Mouse (Mus musculus) spleen, adult 2 months (tissue): ENCODE measurements around the gene U2af2. TPM values are rescaled to one million over a fixed set of nuclear protein-coding genes. Genes with fewer than 3 reads are reported as not detected.

Experiments used
- DNase-seq, 2 experiments: peaks; one replicate each; pipeline versions ENCODE4 v3.0.0 to v3.0.0-alpha.2; 2012 to 2021; ENCODE audit warnings: low spot score in 2 of 2, low read depth in 1 of 2
- H3K27ac ChIP-seq: fragments of 200-500 bp; 2 replicates; pipeline ENCODE4 v1.5.1; 2012; ENCODE audit warnings: low read length, inconsistent platforms; ENCODE audit not compliant: insufficient read depth
- H3K27me3 ChIP-seq: fragments of 200-500 bp; 2 replicates; pipeline ENCODE4 v1.6.1; 2012; ENCODE audit warnings: mild to moderate bottlenecking, moderate library complexity, low read length, inconsistent platforms; ENCODE audit not compliant: control insufficient read depth, insufficient read depth
- H3K36me3 ChIP-seq: fragments of 200-500 bp; 2 replicates; pipeline ENCODE4 v1.6.1; 2012; ENCODE audit warnings: mild to moderate bottlenecking, low read length, inconsistent platforms; ENCODE audit not compliant: control insufficient read depth, insufficient read depth
- H3K4me1 ChIP-seq: fragments of 200-500 bp; 2 replicates; pipeline ENCODE4 v1.6.1; 2011; ENCODE audit warnings: inconsistent platforms; ENCODE audit not compliant: control insufficient read depth, insufficient read depth, insufficient read length
- H3K4me3 ChIP-seq: fragments of 200-500 bp; 2 replicates; pipeline ENCODE4 v1.5.1; 2011; ENCODE audit warnings: mild to moderate bottlenecking, inconsistent platforms; ENCODE audit not compliant: insufficient read depth, insufficient read length; ENCODE audit errors: extremely low read depth
- CTCF ChIP-seq: fragments of 200-500 bp; IDR thresholded peaks from 2 replicates; pipeline ENCODE4 v1.5.1; 2011; ENCODE audit warnings: mild to moderate bottlenecking, inconsistent platforms; ENCODE audit not compliant: insufficient read depth, insufficient read length, insufficient replicate concordance; ENCODE audit errors: extremely low read depth
- POLR2A ChIP-seq: fragments of 200-500 bp; IDR thresholded peaks from 2 replicates; pipeline ENCODE4 v1.6.1; 2011; ENCODE audit warnings: low read depth, low read length, inconsistent platforms
- WGBS: fragments of 180-500 bp; shearing (Covaris S2); methylation state at CpG from one replicate; pipeline ENCODE4 v1.1.7; 2018; 5-methylcytosine and 5-hydroxymethylcytosine counted together
- polyA plus RNA-seq: library from polyadenylated mRNA; depleted of rRNA; stranded (reverse); fragments of >200 nt; gene quantifications from 2 replicates; pipeline ENCODE4 v1.2.3, GENCODE M21; 2012

U2af2 gene
- polyA plus RNA-seq, 1 experiment, result 216 TPM

DNA sequence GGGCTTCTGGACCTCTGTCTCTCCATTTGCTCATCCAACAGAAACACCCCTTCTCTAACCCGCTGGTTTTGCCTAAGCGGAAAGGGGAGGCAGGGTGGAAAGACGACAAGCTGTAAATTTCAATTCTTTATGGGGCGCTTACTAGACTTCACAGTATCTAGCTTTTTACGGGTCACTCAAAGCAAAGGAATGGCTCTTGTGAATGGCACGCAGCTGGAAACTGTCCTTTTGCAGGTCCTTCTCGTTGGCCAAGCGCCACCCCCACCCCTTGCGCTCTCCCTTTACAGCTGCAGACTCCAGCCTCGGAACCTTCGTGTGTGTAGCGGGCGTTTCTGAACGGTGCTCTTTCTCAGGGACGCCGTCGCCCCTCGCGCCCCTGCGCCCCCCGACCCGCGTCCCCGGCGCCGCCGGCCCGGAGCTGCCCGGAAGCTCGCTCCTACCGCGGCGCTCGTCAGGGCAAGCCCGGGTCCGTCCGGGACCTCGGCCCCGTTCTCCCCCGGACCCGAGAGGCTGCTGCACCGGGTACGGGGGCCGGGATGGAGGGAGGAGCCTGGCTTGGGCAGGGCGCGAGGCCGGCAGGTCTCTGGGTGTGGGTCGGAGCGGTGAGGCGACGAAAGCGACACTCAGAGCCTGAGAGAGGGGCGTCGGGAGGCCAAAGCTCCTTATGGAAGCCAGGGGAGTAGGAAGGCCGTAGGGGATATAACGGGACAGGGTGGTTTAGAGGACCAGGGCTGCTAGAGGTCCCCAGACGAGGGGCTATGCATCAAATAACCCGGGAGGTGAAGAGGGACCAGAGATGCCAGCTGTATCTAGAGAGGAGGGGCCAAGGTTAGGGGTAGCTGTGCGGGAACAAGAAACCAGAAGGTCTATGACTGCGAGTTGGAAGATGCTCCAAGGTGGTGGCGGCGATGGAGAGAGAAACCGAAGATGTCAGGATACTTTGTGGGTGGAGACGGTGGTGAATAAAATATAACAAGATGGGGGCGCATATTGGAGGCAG, 10.4 kb upstream of the U2af2 start, which contains the start of gene Zfp580:
Gene Zfp580, plus strand, starts transcription at position 346 of the 1,000 bp plus-strand sequence.
- TF ChIP-seq CTCF (no peak), POLR2A (no peak)
- no peaks in the 10 kb centered on the region for H3K36me3 ChIP-seq
- WGBS, result 2% methylated on average over 65 of the region's 65 CpGs
- peaks cover 19% of the 10 kb centered on the region for H3K27me3 ChIP-seq
- H3K4me1 ChIP-seq, result peaks cover 11% of the 10 kb centered on the region
- DNase-seq, result peak in 1 of 2 experiments; percentile 48
- H3K4me3 ChIP-seq, result peak within 1 kb of the TSS; percentile 65
- H3K27ac ChIP-seq, result peak within 1 kb of the TSS; percentile 1; the same call in 1 of the 2 replicates

DNA sequence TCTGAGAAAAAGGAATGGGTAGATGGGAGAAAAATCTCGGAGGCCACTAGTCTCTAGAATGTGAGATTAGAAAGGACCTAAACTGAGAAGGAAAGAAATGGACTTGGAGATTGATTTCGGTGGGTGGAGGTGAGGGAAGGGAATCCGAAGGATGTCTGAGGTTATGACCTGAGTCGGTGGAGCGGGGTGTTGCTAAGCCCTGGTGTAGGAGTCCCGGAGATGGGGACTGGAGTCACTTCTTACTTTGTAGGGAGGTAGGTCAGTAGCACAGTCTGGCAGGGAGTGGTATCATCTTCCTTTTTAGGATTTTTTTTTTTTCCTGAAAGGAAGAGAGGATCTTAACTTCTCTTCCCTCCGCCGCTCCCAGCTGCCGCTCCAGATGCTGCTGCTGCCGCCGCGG, 9.5 kb upstream of the U2af2 start:
- WGBS, result 8% methylated on average over 12 of the region's 12 CpGs
- no peak overlapping the region for H3K4me3 ChIP-seq
- TF ChIP-seq POLR2A (no peak), CTCF (no peak)
- no peak for DNase-seq
- no peaks in the 10 kb centered on the region for H3K36me3 ChIP-seq
- H3K4me1 ChIP-seq, result peaks cover 16% of the 10 kb centered on the region
- H3K27me3 ChIP-seq, result peaks cover 24% of the 10 kb centered on the region
- H3K27ac ChIP-seq, result no peak overlapping the region

DNA sequence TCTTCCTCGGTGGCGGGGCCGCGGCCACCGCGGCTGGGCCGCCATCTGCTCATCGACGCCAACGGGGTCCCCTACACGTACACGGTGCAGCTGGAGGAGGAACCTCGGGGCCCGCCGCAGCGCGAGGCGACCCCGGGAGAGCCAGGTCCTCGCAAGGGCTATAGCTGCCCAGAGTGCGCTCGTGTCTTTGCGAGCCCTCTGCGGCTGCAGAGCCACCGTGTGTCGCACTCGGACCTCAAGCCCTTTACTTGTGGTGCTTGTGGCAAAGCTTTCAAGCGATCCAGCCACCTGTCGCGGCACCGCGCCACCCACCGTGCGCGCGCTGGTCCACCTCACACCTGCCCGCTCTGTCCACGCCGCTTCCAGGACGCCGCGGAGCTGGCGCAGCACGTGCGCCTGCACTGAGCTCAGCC, 9.0 kb upstream of the U2af2 start:
- TF ChIP-seq POLR2A (no peak), CTCF (no peak)
- peaks cover 24% of the 10 kb centered on the region for H3K27me3 ChIP-seq
- no peak overlapping the region for H3K27ac ChIP-seq
- H3K36me3 ChIP-seq, result no peaks in the 10 kb centered on the region
- H3K4me3 ChIP-seq, result no peak overlapping the region
- H3K4me1 ChIP-seq, result peaks cover 16% of the 10 kb centered on the region
- WGBS, result 6% methylated on average over 45 of the region's 45 CpGs
- no peak for DNase-seq

DNA sequence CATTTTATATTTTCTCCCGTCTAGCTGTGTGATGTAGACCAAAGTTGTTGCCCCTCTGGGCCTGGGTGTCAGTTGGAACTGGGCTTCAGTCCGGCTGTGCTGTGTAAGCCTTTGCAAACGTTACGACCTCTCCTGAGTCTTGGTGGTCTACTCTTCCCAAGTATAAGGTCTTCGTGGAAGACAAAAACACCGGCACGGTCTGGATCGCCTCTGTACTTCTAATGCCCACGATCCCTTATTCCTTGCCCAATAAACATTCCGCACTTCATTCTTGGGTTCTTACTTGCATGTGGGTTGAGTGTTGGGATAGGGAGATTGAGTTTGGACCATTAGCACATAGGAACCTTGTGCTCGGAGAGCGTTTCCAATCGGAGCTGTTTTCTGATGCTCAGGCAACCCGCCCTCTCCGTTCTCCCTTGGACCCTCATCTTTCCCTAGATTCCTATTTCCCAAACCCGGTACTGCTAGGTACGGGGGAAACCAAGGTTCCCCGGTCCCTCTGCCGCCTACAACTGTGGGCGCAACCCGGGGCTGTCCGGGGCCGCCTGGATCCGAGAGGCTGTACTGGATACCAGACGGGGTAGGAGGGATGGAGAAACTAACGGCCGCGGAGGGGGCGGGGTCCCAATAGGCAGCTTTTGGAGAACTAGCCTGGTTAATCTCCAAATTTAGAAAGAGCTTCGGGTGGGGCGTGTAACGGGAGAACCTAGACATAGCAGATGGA, 8.3 kb upstream of the U2af2 start:
- Histone ChIP-seq H3K4me1 (peaks cover 16% of the 10 kb centered on the region), H3K36me3 (no peaks in the 10 kb centered on the region), H3K4me3 (no peak overlapping the region), H3K27me3 (peaks cover 24% of the 10 kb centered on the region), H3K27ac (no peak overlapping the region)
- WGBS, result 22% methylated on average over 32 of the region's 32 CpGs
- TF ChIP-seq CTCF (no peak), POLR2A (no peak)
- DNase-seq, result no peak

DNA sequence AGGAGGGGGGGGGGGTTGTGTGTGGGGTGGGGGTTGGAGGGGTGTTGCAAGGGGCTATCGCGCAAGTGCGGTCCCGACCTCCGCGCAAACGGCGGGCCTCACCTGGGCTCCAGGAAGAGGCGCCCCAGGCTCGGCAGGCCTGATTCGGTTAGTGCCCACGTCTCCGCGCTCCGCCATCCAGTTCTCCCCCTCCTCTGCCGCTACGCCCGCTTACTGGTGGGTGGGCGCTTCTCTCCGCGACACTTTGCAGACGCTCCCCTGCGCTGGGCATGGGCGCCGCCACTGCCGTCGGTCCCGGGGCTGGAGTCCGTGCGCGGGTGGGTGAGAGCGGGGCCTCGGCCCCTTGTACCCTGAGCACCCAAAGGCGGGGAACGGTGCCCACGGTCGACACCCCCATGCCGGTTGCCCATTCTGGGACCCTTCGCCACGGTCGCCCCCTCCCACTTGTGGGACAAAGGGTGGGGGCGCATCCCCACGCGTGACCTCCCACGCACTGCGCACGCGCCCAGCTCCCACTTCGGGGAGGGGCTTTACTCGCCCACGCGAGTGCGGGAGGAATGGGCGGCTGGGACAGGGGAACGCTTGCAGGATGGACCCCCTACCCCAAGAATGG, 5.2 kb upstream of the U2af2 start:
- H3K4me1 ChIP-seq, result peaks cover 14% of the 10 kb centered on the region
- no peak for TF ChIP-seq CTCF
- TF ChIP-seq POLR2A, result no peak
- peaks cover 20% of the 10 kb centered on the region for H3K27me3 ChIP-seq
- no peak for DNase-seq
- WGBS, result 7% methylated on average over 54 of the region's 55 CpGs
- H3K4me3 ChIP-seq, result no peak overlapping the region
- H3K36me3 ChIP-seq, result no peaks in the 10 kb centered on the region
- H3K27ac ChIP-seq, result no peak overlapping the region

DNA sequence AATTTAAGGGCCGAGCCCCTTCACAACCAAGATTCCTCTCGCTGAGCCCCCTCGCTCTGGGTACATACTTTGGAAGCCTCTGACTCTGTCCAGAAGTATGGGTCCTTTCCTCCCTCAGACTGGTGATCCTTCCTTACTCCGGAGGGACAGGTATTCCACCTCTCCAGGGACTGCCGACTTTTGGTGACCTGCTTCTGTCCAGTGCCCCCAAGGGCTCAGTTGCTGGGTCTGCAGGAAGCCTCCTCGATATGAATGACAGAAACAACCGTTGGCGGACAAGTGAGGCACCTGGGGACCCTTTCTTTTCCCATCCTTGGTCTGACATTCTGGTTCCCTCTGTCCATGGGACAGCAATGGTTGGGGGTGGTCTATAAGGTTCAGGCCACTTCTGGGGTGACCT, 4.6 kb upstream of the U2af2 start:
- DNase-seq, result no peak
- Histone ChIP-seq H3K27me3 (peaks cover 18% of the 10 kb centered on the region), H3K4me3 (no peak overlapping the region), H3K36me3 (no peaks in the 10 kb centered on the region), H3K4me1 (peaks cover 13% of the 10 kb centered on the region), H3K27ac (no peak overlapping the region)
- WGBS, result 57% methylated on average over 8 of the region's 8 CpGs
- no peak for TF ChIP-seq POLR2A
- no peak for TF ChIP-seq CTCF
